Mouse (Mus musculus) hindbrain, postnatal 0 days (tissue): ENCODE measurements around the gene Vps50. TPM values are rescaled to one million over a fixed set of nuclear protein-coding genes. Genes with fewer than 3 reads are reported as not detected.

Experiments
- ATAC-seq: fragments of 200-750 bp; cut with Nextera tagmentation; 2 replicates; pipeline ENCODE4 v1.8.0; 2017; ENCODE audit warnings: mild to moderate bottlenecking, moderate TSS enrichment, moderate library complexity
- DNase-seq: peaks from one replicate; pipeline ENCODE4 v3.0.0-alpha.2; 2015; ENCODE audit warnings: low spot score
- H3K27ac ChIP-seq: fragments of 300-500 bp; sonication (generic); 2 replicates; pipeline ENCODE4 v1.5.1; 2014; ENCODE audit warnings: mild to moderate bottlenecking
- H3K27me3 ChIP-seq: fragments of 300-500 bp; sonication (generic); 2 replicates; pipeline ENCODE4 v1.6.1; 2014; ENCODE audit warnings: low read length, mixed read lengths; ENCODE audit not compliant: insufficient read depth
- H3K36me3 ChIP-seq: fragments of 300-500 bp; sonication (generic); 2 replicates; pipeline ENCODE4 v1.6.1; 2014; ENCODE audit warnings: low read length, mixed read lengths; ENCODE audit not compliant: insufficient read depth
- H3K4me1 ChIP-seq: fragments of 300-500 bp; sonication (generic); 2 replicates; pipeline ENCODE4 v1.6.1; 2014; ENCODE audit warnings: antibody characterized with exemption, low read length, mixed read lengths; ENCODE audit not compliant: insufficient read depth
- H3K4me2 ChIP-seq: fragments of 300-500 bp; sonication (generic); 2 replicates; pipeline ENCODE4 v1.6.1; 2014; ENCODE audit warnings: low read depth, mild to moderate bottlenecking, low read length, moderate library complexity, mixed read lengths
- H3K4me3 ChIP-seq: fragments of 300-500 bp; sonication (generic); 2 replicates; pipeline ENCODE4 v1.5.1; 2014; ENCODE audit warnings: low read length
- H3K9ac ChIP-seq: fragments of 300-500 bp; sonication (generic); replicated peaks from 2 replicates; pipeline ENCODE4 v1.6.1; 2014; ENCODE audit warnings: mild to moderate bottlenecking, low read length, moderate library complexity, mixed read lengths
- H3K9me3 ChIP-seq: fragments of 300-500 bp; sonication (generic); 2 replicates; pipeline ENCODE4 v1.6.1; 2016; ENCODE audit warnings: low read length, mixed read lengths
- CTCF ChIP-seq: IDR thresholded peaks from 2 replicates; pipeline ENCODE4 v1.5.1; 2016; ENCODE audit warnings: antibody characterized with exemption, control low read depth, low read depth
- WGBS: fragments of 180-500 bp; shearing (Covaris S2); extraction: QIAGEN DNeasy Blood & Tissue Kit; methylation state at CpG from one replicate; pipeline ENCODE4 v1.1.7; 2014; 5-methylcytosine and 5-hydroxymethylcytosine counted together
- polyA plus RNA-seq: library from polyadenylated mRNA; unstranded; fragments of >200 nt; fragmentation: Nextera tagmentation; extraction: Ambion mirVana; gene quantifications from 2 replicates; pipeline ENCODE4 v1.2.1, GENCODE M21; 2015
- total RNA-seq: library from RNA; depleted of rRNA; stranded (reverse); fragments of >200 nt; gene quantifications from 2 replicates; pipeline ENCODE4 v1.2.3, GENCODE M21; 2014

Vps50 gene
- total and polyA plus RNA-seq, 2 experiments from 2014 or later, result 31.7 to 45.4 TPM

GRCm38 (mm10) chr6:3476299-3476698, 21.9 kb upstream of the Vps50 start:
- H3K4me2 ChIP-seq, result no peak overlapping the region
- ATAC-seq, result no peak
- 40% methylated on average over 2 of the region's 2 CpGs for WGBS
- H3K27me3 ChIP-seq, result no peaks in the 10 kb centered on the region
- H3K4me3 ChIP-seq, result no peak overlapping the region
- H3K27ac ChIP-seq, result no peak overlapping the region
- no peaks in the 10 kb centered on the region for H3K4me1 ChIP-seq
- TF ChIP-seq CTCF, result no peak
- DNase-seq, result peak; percentile 9
- H3K9ac ChIP-seq, result no peak overlapping the region
- H3K9me3 ChIP-seq, result no peaks in the 10 kb centered on the region
- H3K36me3 ChIP-seq, result no peaks in the 10 kb centered on the region

GRCm38 (mm10) chr6:3479853-3480252, 18.3 kb upstream of the Vps50 start:
- no peaks in the 10 kb centered on the region for H3K36me3 ChIP-seq
- H3K27ac ChIP-seq, result no peak overlapping the region
- no peak overlapping the region for H3K4me3 ChIP-seq
- no peak for TF ChIP-seq CTCF
- 58% methylated on average over 5 of the region's 5 CpGs for WGBS
- no peak overlapping the region for H3K4me2 ChIP-seq
- no peaks in the 10 kb centered on the region for H3K9me3 ChIP-seq
- DNase-seq (no peak), ATAC-seq (no peak)
- no peaks in the 10 kb centered on the region for H3K4me1 ChIP-seq
- H3K27me3 ChIP-seq, result no peaks in the 10 kb centered on the region
- no peak overlapping the region for H3K9ac ChIP-seq

GRCm38 (mm10) chr6:3481705-3482104, 16.5 kb upstream of the Vps50 start:
- no peak overlapping the region for H3K9ac ChIP-seq
- no peaks in the 10 kb centered on the region for H3K36me3 ChIP-seq
- 84% methylated on average over 3 of the region's 3 CpGs for WGBS
- no peak for DNase-seq
- no peaks in the 10 kb centered on the region for H3K27me3 ChIP-seq
- no peak overlapping the region for H3K4me2 ChIP-seq
- no peak for ATAC-seq
- no peaks in the 10 kb centered on the region for H3K4me1 ChIP-seq
- no peak overlapping the region for H3K4me3 ChIP-seq
- no peak for TF ChIP-seq CTCF
- no peak overlapping the region for H3K27ac ChIP-seq
- no peaks in the 10 kb centered on the region for H3K9me3 ChIP-seq

GRCm38 (mm10) chr6:3485133-3485532, 13.0 kb upstream of the Vps50 start:
- ATAC-seq (no peak), DNase-seq (no peak)
- Histone ChIP-seq H3K9me3 (no peaks in the 10 kb centered on the region), H3K27ac (no peak overlapping the region), H3K36me3 (no peaks in the 10 kb centered on the region), H3K9ac (no peak overlapping the region), H3K4me3 (no peak overlapping the region), H3K4me2 (no peak overlapping the region), H3K4me1 (no peaks in the 10 kb centered on the region), H3K27me3 (no peaks in the 10 kb centered on the region)
- WGBS, result 85% methylated on average over 3 of the region's 3 CpGs
- no peak for TF ChIP-seq CTCF

- H3K27ac ChIP-seq, result no peak overlapping the region
- 85% methylated on average over 1 of the region's 1 CpGs for WGBS
- no peak for DNase-seq
These were observed 10.8 kb upstream of the Vps50 start for GRCm38 (mm10) chr6:3487355-3487754.

GRCm38 (mm10) chr6:3494285-3494684, 3.9 kb upstream of the Vps50 start:
- Histone ChIP-seq H3K4me1 (no peaks in the 10 kb centered on the region; the same call in 1 of the 2 replicates), H3K27ac (no peak overlapping the region), H3K9me3 (no peaks in the 10 kb centered on the region), H3K36me3 (no peaks in the 10 kb centered on the region), H3K27me3 (no peaks in the 10 kb centered on the region), H3K4me3 (no peak overlapping the region), H3K9ac (no peak overlapping the region), H3K4me2 (no peak overlapping the region)
- no peak for TF ChIP-seq CTCF
- ATAC-seq, result no peak
- 85% methylated on average over 5 of the region's 5 CpGs for WGBS
- DNase-seq, result no peak

More at GRCm38 (mm10) chr6:3487355-3487754, 10.8 kb upstream of the Vps50 start:
- no peak for ATAC-seq
- H3K36me3 ChIP-seq, result no peaks in the 10 kb centered on the region
- H3K4me3 ChIP-seq, result no peak overlapping the region
- H3K9ac ChIP-seq, result no peak overlapping the region
- H3K27me3 ChIP-seq, result no peaks in the 10 kb centered on the region
- no peak for TF ChIP-seq CTCF
- H3K4me1 ChIP-seq, result no peaks in the 10 kb centered on the region
- no peaks in the 10 kb centered on the region for H3K9me3 ChIP-seq
- H3K4me2 ChIP-seq, result no peak overlapping the region

- 3% methylated on average over 2 of the region's 2 CpGs for WGBS
- ATAC-seq (no peak), DNase-seq (peak; percentile 88)
- H3K4me1 ChIP-seq, result peaks cover 4% of the 10 kb centered on the region
- no peak overlapping the region for H3K4me2 ChIP-seq
- H3K9ac ChIP-seq, result no peak overlapping the region
- H3K27me3 ChIP-seq, result no peaks in the 10 kb centered on the region
- H3K27ac ChIP-seq, result no peak overlapping the region
- TF ChIP-seq CTCF, result peak; percentile 76
- no peaks in the 10 kb centered on the region for H3K36me3 ChIP-seq
- H3K9me3 ChIP-seq, result no peaks in the 10 kb centered on the region
- H3K4me3 ChIP-seq, result no peak overlapping the region
These were observed 2.0 kb upstream of the Vps50 start for GRCm38 (mm10) chr6:3496210-3496609.
